Mouse (Mus musculus) G1E (cell line): ENCODE results near the gene Nubpl.

Experiments
- CTCF ChIP-seq: IDR thresholded peaks from 2 replicates; pipeline ENCODE4 v1.5.1; 2012; ENCODE audit warnings: low read depth, low read length, inconsistent platforms, mixed read lengths
- GATA1 ChIP-seq: IDR thresholded peaks from 2 replicates; pipeline ENCODE4 v1.6.1; 2012; ENCODE audit warnings: borderline replicate concordance, low read length, inconsistent platforms, mixed read lengths
- GATA2 ChIP-seq: IDR thresholded peaks from 2 replicates; pipeline ENCODE4 v1.6.1; 2012; ENCODE audit warnings: low read depth, low read length, inconsistent platforms, borderline replicate concordance
- TAL1 ChIP-seq: conservative IDR thresholded peaks from 2 replicates; pipeline ENCODE4 v1.6.1; 2012; ENCODE audit warnings: low read depth, low read length, inconsistent platforms, mixed read lengths

DNA sequence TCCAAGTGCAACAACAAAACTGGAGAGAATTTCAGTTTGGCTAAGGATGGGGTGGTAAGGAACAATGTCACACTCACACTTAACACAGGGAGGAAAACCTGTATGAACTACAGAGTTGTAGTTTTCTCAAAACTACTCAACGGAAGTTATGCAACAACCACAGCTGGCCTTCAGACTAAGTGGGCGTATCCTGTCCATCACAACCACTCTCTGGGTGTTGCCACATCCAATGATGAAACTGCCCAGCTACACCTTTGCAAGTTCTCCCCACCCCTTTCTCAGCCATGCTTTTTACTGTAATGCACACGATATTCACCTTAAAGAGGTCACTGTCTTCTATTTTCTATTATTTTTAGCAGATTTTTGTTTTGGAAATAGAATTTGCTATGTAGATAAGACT is 217.3 kb downstream of the Nubpl start:
- TF ChIP-seq CTCF (no peak), TAL1 (no peak), GATA1 (no peak), GATA2 (no peak)
